Mouse (Mus musculus): ENCODE data around the gene Nub1. TPM values are rescaled to one million over a fixed set of nuclear protein-coding genes. Genes with fewer than 3 reads are reported as not detected.
"Not testable (repeated sequence)": the region's sequence is repeated elsewhere in the genome, so short reads cannot be mapped to it uniquely, and the experiment has no call there.

Gene Nub1
- polyA plus RNA-seq, 1 experiment from 2014 or later: 39.9 TPM

DNA sequence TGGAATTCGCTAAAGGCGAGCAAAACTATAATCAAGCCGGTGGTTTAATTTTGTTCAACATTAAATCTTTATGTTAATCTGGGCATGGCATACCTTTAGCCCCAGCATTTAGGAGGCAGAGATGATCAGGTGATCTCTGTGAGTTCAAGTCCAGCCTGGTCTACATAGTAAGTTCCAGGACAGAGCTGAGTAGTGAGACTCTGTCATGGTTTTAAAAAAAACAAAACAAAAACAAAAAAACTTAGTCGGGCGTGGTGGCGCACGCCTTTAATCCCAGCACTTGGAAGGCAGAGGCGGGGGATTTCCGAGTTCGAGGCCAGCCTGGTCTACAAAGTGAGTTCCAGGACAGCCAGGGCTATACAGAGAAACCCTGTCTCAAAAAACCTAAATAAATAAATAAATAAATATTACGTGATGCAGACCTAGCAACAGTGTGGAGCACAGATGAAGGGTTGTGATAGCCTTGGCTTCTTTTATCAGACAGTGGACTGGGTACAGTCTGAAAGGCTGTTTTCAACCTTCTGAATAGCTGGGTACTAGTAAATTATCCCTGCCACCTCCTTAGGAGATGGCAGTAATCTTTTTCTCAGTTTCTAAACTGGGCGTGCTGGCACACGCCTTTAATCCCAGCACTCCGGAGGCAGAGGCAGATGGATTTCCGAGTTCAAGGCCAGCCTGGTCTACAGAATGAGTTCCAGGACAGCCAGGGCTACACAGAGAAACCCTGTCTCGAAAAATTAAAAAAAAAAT, 1.5 kb downstream of the Nub1 start:
- H3K4me3 ChIP-seq (ENCODE audit: low read length): peak overlapping the region; percentile 89
- H3K9ac ChIP-seq (replicated peaks; ENCODE audit: low read length): peak overlapping the region; percentile 41; the same call in 1 of the 2 replicates
- H3K27ac ChIP-seq (ENCODE audit: low read length); H3K9me3 ChIP-seq (ENCODE audit: low read length); H3K27me3 ChIP-seq (ENCODE audit: insufficient read depth, low read length); ATAC-seq (ENCODE audit: low FRiP score, low TSS enrichment); H3K4me1 ChIP-seq (ENCODE audit: insufficient read depth, low read length): not testable (repeated sequence)
- peaks cover 14% of the 10 kb centered on the region for H3K36me3 ChIP-seq (ENCODE audit: insufficient read depth, low read length)
- peak overlapping the region; percentile 63 for H3K4me2 ChIP-seq (replicated peaks; ENCODE audit: low read depth, low read length)
- 76% methylated on average over 16 of the region's 16 CpGs for WGBS

DNA sequence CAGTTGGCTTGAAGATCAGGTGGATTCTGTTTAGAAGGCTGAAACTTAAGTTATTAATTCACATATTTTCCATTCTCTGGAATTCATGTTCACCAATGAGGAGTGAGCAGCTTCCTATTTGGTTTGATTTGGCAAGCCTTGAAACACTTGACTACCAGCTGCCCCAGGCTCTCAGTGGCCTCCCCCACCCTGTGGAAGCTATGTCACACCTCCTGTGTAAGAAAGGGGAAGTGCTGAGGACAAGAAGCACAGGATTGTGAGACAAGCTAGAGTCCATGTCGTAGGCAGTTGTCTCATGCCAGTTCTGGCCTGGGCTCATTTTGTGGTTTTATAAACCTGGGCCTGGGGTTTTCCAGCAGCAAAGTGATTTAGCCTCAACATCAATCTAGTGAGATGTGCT, 2.4 kb downstream of the Nub1 start:
- no peak for ATAC-seq (ENCODE audit: low FRiP score, low TSS enrichment)
- Histone ChIP-seq H3K27me3 (ENCODE audit: insufficient read depth, low read length) (no peaks in the 10 kb centered on the region), H3K36me3 (ENCODE audit: insufficient read depth, low read length) (peaks cover 19% of the 10 kb centered on the region), H3K4me2 (replicated peaks; ENCODE audit: low read depth, low read length) (no peak overlapping the region), H3K9ac (replicated peaks; ENCODE audit: low read length) (no peak overlapping the region), H3K27ac (ENCODE audit: low read length) (no peak overlapping the region), H3K4me1 (ENCODE audit: insufficient read depth, low read length) (peaks cover 10% of the 10 kb centered on the region), H3K4me3 (ENCODE audit: low read length) (no peak overlapping the region), H3K9me3 (ENCODE audit: low read length) (no peaks in the 10 kb centered on the region)
- WGBS: 86% methylated on average over 1 of the region's 1 CpGs

DNA sequence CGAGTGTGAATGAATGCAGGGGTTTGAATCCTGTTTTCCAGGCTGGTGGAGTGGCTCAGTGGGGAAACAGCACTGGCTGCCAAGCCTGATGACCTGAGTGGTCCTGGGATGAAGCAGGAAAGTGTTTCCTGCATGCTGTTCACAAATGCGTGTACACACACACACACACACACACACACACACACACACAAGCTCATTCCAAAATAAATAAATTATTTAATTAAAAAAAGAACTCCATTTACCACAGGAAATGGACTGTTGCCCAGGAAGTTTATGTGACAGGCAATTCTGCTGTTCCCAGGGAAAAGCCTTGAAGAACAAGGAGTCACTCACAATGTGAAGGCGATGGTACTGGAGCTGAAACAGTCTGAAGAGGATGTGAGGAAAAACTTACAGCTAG, 11.4 kb downstream of the Nub1 start:
- H3K9ac ChIP-seq (replicated peaks; ENCODE audit: low read length): no peak overlapping the region
- H3K4me2 ChIP-seq (replicated peaks; ENCODE audit: low read depth, low read length): no peak overlapping the region
- H3K4me1 ChIP-seq (ENCODE audit: insufficient read depth, low read length): no peaks in the 10 kb centered on the region
- H3K9me3 ChIP-seq (ENCODE audit: low read length): no peaks in the 10 kb centered on the region
- WGBS: 79% methylated on average over 3 of the region's 3 CpGs
- H3K36me3 ChIP-seq (ENCODE audit: insufficient read depth, low read length): peaks cover 76% of the 10 kb centered on the region
- no peak overlapping the region for H3K4me3 ChIP-seq (ENCODE audit: low read length)
- ATAC-seq (ENCODE audit: low FRiP score, low TSS enrichment): no peak
- H3K27me3 ChIP-seq (ENCODE audit: insufficient read depth, low read length): no peaks in the 10 kb centered on the region
- H3K27ac ChIP-seq (ENCODE audit: low read length): no peak overlapping the region

DNA sequence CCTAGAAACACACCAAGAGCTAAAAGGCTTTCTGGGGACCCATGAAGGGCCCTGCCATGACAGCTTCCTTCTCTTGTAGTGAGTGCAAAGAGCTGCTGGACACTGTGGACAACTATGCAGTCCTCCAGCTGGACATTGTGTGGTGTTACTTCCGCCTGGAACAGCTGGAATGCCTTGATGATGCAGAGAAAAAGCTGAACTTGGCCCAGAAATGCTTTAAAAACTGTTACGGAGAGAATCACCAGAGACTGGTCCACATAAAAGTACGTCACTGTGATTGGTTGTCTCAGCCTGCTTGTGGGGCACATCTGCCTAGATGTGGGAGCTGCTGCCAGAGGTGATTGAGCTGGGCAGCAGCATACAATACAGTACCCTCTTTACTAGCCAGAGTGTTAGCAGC, 15.9 kb downstream of the Nub1 start:
- WGBS: 77% methylated on average over 3 of the region's 3 CpGs
- Histone ChIP-seq H3K4me3 (ENCODE audit: low read length) (no peak overlapping the region), H3K9ac (replicated peaks; ENCODE audit: low read length) (no peak overlapping the region), H3K36me3 (ENCODE audit: insufficient read depth, low read length) (peaks cover 70% of the 10 kb centered on the region), H3K27ac (ENCODE audit: low read length) (no peak overlapping the region; the same call in 1 of the 2 replicates), H3K27me3 (ENCODE audit: insufficient read depth, low read length) (no peaks in the 10 kb centered on the region), H3K4me2 (replicated peaks; ENCODE audit: low read depth, low read length) (no peak overlapping the region), H3K4me1 (ENCODE audit: insufficient read depth, low read length) (no peaks in the 10 kb centered on the region), H3K9me3 (ENCODE audit: low read length) (no peaks in the 10 kb centered on the region)
- peak; percentile 57; the same call in 1 of the 2 replicates for ATAC-seq (ENCODE audit: low FRiP score, low TSS enrichment)

DNA sequence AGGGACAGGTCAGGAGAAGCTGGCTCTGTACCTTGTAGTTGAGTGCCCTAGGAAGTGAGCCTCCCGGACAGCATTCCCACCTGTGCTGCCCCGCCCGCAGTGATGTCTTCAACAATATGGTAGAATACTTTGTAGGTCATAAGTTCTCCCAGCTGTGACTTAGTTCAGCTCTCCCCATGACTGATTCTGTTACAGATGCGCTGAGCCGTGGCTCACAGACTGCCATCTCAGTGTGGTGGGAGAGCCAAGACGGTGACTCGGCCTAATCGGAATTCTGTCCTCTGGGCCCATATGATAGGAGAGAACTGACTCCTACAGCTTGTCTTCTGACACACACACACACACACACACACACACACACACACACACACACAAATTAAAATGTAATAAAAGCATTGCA, 19.3 kb downstream of the Nub1 start:
- ATAC-seq (ENCODE audit: low FRiP score, low TSS enrichment): peak; percentile 52; the same call in 1 of the 2 replicates
- WGBS: 67% methylated on average over 8 of the region's 8 CpGs
- Histone ChIP-seq H3K27ac (ENCODE audit: low read length) (no peak overlapping the region), H3K4me2 (replicated peaks; ENCODE audit: low read depth, low read length) (no peak overlapping the region), H3K9ac (replicated peaks; ENCODE audit: low read length) (no peak overlapping the region), H3K4me1 (ENCODE audit: insufficient read depth, low read length) (no peaks in the 10 kb centered on the region), H3K9me3 (ENCODE audit: low read length) (no peaks in the 10 kb centered on the region), H3K4me3 (ENCODE audit: low read length) (no peak overlapping the region), H3K27me3 (ENCODE audit: insufficient read depth, low read length) (no peaks in the 10 kb centered on the region), H3K36me3 (ENCODE audit: insufficient read depth, low read length) (peaks cover 75% of the 10 kb centered on the region)

DNA sequence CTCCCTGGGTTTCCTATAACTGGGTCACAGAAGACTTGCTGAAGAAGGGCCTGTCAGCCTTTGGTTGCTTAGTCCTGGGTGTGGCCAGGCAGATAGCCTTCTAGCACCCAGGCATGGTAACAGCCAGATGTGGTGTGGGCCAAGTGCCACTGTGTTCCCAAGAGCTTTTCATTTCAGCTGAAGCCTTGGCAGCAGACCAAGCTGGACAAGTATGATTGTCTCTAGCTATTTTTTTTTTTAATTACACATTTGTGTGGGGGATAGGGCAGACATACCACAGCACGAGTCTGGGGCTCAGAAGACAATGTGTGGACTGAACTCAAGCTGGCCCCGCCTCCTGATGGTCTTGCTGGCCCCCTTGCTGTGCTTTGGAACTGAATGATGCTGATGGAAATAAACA, 24.6 kb downstream of the Nub1 start:
- Histone ChIP-seq H3K36me3 (ENCODE audit: insufficient read depth, low read length) (peaks cover 82% of the 10 kb centered on the region), H3K4me2 (replicated peaks; ENCODE audit: low read depth, low read length) (no peak overlapping the region), H3K4me1 (ENCODE audit: insufficient read depth, low read length) (peaks cover 11% of the 10 kb centered on the region), H3K4me3 (ENCODE audit: low read length) (no peak overlapping the region), H3K9me3 (ENCODE audit: low read length) (peaks cover 7% of the 10 kb centered on the region), H3K9ac (replicated peaks; ENCODE audit: low read length) (no peak overlapping the region), H3K27me3 (ENCODE audit: insufficient read depth, low read length) (no peaks in the 10 kb centered on the region), H3K27ac (ENCODE audit: low read length) (0 out of 2 replicates have a peak overlapping the region, but pooled peaks have one; percentile 25)
- 84% methylated on average over 2 of the region's 2 CpGs for WGBS
- ATAC-seq (ENCODE audit: low FRiP score, low TSS enrichment): no peak

DNA sequence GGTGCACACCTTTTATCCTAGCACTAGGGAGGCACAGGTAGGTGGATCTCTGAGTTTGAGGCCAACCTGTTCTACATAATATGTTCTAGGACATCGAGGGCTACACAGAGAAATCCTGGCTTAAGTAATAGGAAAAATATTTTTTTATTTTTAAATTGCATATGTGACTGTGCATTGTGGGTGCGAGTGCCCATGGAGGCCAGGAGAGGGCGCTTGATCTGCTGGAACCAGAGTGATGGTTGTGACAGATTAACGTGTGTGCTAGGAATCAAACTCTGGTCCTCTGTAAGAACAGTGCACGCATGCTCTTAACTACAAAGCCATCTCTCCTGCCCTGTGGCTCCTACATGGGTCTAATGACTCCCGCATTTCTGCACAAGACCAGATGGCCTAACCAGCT, 26.3 kb downstream of the Nub1 start:
- Histone ChIP-seq H3K27me3 (ENCODE audit: insufficient read depth, low read length) (no peaks in the 10 kb centered on the region), H3K36me3 (ENCODE audit: insufficient read depth, low read length) (peaks cover 72% of the 10 kb centered on the region), H3K4me1 (ENCODE audit: insufficient read depth, low read length) (peaks cover 11% of the 10 kb centered on the region), H3K4me2 (replicated peaks; ENCODE audit: low read depth, low read length) (no peak overlapping the region), H3K4me3 (ENCODE audit: low read length) (no peak overlapping the region), H3K27ac (ENCODE audit: low read length) (no peak overlapping the region), H3K9ac (replicated peaks; ENCODE audit: low read length) (no peak overlapping the region), H3K9me3 (ENCODE audit: low read length) (peaks cover 7% of the 10 kb centered on the region)
- WGBS: 94% methylated on average over 6 of the region's 6 CpGs
- no peak for ATAC-seq (ENCODE audit: low FRiP score, low TSS enrichment)

DNA sequence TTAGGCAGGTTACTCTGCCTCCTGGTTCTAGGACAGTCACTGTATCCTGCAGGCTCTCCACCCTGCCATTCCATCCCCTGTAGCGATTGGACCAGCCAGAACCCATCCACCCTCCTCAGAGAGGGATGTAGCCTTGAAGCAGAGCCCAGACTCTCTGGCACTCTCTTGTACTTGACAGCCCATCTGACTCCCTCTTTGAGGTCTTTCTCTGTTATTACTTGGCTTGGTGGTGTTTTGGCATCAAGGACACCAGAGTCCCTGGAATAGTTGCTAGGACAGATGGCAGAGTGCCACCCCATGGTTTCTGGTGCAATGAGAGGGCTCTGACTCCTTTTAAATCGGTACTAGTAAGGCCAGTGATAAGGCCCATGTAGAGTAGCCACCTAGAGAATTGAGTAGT, 27.9 kb downstream of the Nub1 start:
- H3K9me3 ChIP-seq (ENCODE audit: low read length): peaks cover 7% of the 10 kb centered on the region
- peaks cover 11% of the 10 kb centered on the region for H3K4me1 ChIP-seq (ENCODE audit: insufficient read depth, low read length)
- H3K36me3 ChIP-seq (ENCODE audit: insufficient read depth, low read length): peaks cover 65% of the 10 kb centered on the region
- H3K27me3 ChIP-seq (ENCODE audit: insufficient read depth, low read length): no peaks in the 10 kb centered on the region
- no peak for ATAC-seq (ENCODE audit: low FRiP score, low TSS enrichment)
- WGBS: 72% methylated on average over 2 of the region's 2 CpGs
- H3K9ac ChIP-seq (replicated peaks; ENCODE audit: low read length): no peak overlapping the region
- H3K4me2 ChIP-seq (replicated peaks; ENCODE audit: low read depth, low read length): no peak overlapping the region
- H3K4me3 ChIP-seq (ENCODE audit: low read length): no peak overlapping the region
- peak overlapping the region; percentile 9; the same call in 1 of the 2 replicates for H3K27ac ChIP-seq (ENCODE audit: low read length)

DNA sequence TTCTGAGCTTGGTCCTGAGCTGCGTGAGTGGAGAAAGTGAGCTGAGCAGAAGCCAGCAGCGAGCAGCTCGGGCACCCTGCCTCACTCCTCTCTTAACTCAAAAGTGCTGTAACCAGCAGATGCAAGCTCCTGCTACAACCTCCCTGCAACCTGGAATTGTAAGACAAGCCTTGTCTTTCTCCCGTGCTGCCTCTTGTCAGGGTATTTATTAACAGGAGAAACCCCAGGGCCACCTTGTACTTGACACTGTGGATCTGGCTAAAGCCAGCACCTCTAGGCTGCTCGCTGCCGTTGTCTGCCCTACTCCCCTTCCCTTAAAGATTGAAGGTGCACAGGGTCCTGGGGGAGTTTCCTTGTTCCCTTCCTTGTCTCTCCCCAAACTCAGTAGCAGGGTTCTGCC, 28.7 kb downstream of the Nub1 start:
- 64% methylated on average over 6 of the region's 6 CpGs for WGBS
- Histone ChIP-seq H3K9me3 (ENCODE audit: low read length) (peaks cover 7% of the 10 kb centered on the region), H3K27me3 (ENCODE audit: insufficient read depth, low read length) (no peaks in the 10 kb centered on the region), H3K36me3 (ENCODE audit: insufficient read depth, low read length) (peaks cover 58% of the 10 kb centered on the region), H3K27ac (ENCODE audit: low read length) (peak overlapping the region; percentile 69), H3K4me3 (ENCODE audit: low read length) (no peak overlapping the region), H3K4me1 (ENCODE audit: insufficient read depth, low read length) (peaks cover 11% of the 10 kb centered on the region), H3K9ac (replicated peaks; ENCODE audit: low read length) (no peak overlapping the region), H3K4me2 (replicated peaks; ENCODE audit: low read depth, low read length) (no peak overlapping the region)
- no peak for ATAC-seq (ENCODE audit: low FRiP score, low TSS enrichment)

DNA sequence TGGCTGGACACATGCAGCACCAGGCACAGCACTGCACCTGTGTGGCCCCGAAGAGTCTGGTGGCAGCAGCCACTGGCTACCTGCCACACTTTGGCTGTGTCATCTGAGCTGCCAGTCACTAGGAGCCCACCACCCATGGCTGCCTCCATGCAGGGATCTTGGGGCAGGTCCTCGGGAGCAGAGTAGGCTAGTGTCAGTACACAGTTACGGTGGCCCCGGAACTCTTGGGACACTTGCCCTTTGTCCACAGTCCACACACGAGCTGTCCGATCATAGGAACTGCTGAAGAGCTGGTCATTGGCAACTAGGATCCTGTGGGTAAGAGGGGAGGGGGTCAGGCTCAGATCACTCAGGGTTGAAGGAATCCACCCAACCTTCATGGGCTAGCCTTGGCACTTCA, 32.7 kb downstream of the Nub1 start:
- no peak for ATAC-seq (ENCODE audit: low FRiP score, low TSS enrichment)

More for the DNA sequence above, 32.7 kb downstream of the Nub1 start:
- Histone ChIP-seq H3K4me3 (ENCODE audit: low read length) (no peak overlapping the region), H3K9me3 (ENCODE audit: low read length) (no peaks in the 10 kb centered on the region), H3K27me3 (ENCODE audit: insufficient read depth, low read length) (no peaks in the 10 kb centered on the region), H3K27ac (ENCODE audit: low read length) (no peak overlapping the region), H3K4me2 (replicated peaks; ENCODE audit: low read depth, low read length) (no peak overlapping the region), H3K36me3 (ENCODE audit: insufficient read depth, low read length) (peaks cover 33% of the 10 kb centered on the region), H3K4me1 (ENCODE audit: insufficient read depth, low read length) (peaks cover 8% of the 10 kb centered on the region), H3K9ac (replicated peaks; ENCODE audit: low read length) (no peak overlapping the region)
- 92% methylated on average over 6 of the region's 6 CpGs for WGBS

All from kidney, embryonic 16.5 days (tissue).